Mouse (Mus musculus) heart, embryonic 14.5 days (tissue): ENCODE data around the gene Pcbp3. TPM values are rescaled to one million over a fixed set of nuclear protein-coding genes. Genes with fewer than 3 reads are reported as not detected.
"Not testable (repeated sequence)": the region's sequence is repeated elsewhere in the genome, so short reads cannot be mapped to it uniquely, and the experiment has no call there.

Source experiments
- ATAC-seq: fragments of 200-750 bp; cut with Nextera tagmentation; 2 replicates; pipeline ENCODE4 v1.8.0; 2017; ENCODE audit warnings: low read depth, moderate TSS enrichment; ENCODE audit not compliant: insufficient number of reproducible peaks, insufficient read depth, low FRiP score
- H3K27ac ChIP-seq, 2 experiments: fragments of 200-500 bp in 1 of 2; fragments of 300-500 bp in 1 of 2; sonication (generic) in 1 of 2; replicated peaks in 1 of 2; 2 replicates each; pipeline ENCODE4 v1.5.1; 2012 to 2014; ENCODE audit warnings: low read depth in 2 of 2, low read length in 2 of 2, control low read depth in 1 of 2, mild to moderate bottlenecking in 1 of 2, mixed read lengths in 1 of 2; ENCODE audit not compliant: control insufficient read depth in 1 of 2, insufficient read depth in 1 of 2
- H3K27me3 ChIP-seq: fragments of 300-500 bp; sonication (generic); 2 replicates; pipeline ENCODE4 v1.6.1; 2014; ENCODE audit warnings: mild to moderate bottlenecking, low read length, control low read depth; ENCODE audit not compliant: control insufficient read depth, insufficient read depth
- H3K36me3 ChIP-seq: fragments of 300-500 bp; sonication (generic); 2 replicates; pipeline ENCODE4 v1.6.1; 2014; ENCODE audit warnings: mild to moderate bottlenecking, control low read depth, low read length, mixed read lengths; ENCODE audit not compliant: control insufficient read depth, insufficient read depth
- H3K4me1 ChIP-seq, 2 experiments: fragments of 200-500 bp in 1 of 2; fragments of 300-500 bp in 1 of 2; sonication (generic) in 1 of 2; 2 replicates each; pipeline ENCODE4 v1.6.1; 2012 to 2014; ENCODE audit warnings: low read length in 2 of 2, control low read depth in 1 of 2, mixed read lengths in 1 of 2; ENCODE audit not compliant: control insufficient read depth in 2 of 2, insufficient read depth in 2 of 2
- H3K4me2 ChIP-seq: fragments of 300-500 bp; sonication (generic); 2 replicates; pipeline ENCODE4 v1.6.1; 2014; ENCODE audit warnings: mild to moderate bottlenecking, low read length
- H3K4me3 ChIP-seq, 2 experiments: fragments of 200-500 bp in 1 of 2; fragments of 300-500 bp in 1 of 2; sonication (generic) in 1 of 2; 2 replicates each; pipeline ENCODE4 v1.5.1; 2012 to 2014; ENCODE audit warnings: low read length in 2 of 2, mild to moderate bottlenecking in 2 of 2, control low read depth in 1 of 2, low read depth in 1 of 2, moderate library complexity in 1 of 2; ENCODE audit not compliant: control insufficient read depth in 1 of 2, insufficient read depth in 1 of 2
- H3K9ac ChIP-seq: fragments of 300-500 bp; sonication (generic); 2 replicates; pipeline ENCODE4 v1.6.1; 2014; ENCODE audit warnings: mild to moderate bottlenecking, low read length
- H3K9me3 ChIP-seq: fragments of 300-500 bp; sonication (generic); 2 replicates; pipeline ENCODE4 v1.6.1; 2016; ENCODE audit warnings: low read length, control low read depth; ENCODE audit not compliant: control insufficient read depth
- WGBS: fragments of 180-500 bp; shearing (Covaris S2); extraction: QIAGEN DNeasy Blood & Tissue Kit; methylation state at CpG from one replicate; pipeline ENCODE4 v1.1.7; 2014; 5-methylcytosine and 5-hydroxymethylcytosine counted together
- polyA plus RNA-seq: library from polyadenylated mRNA; unstranded; fragments of >200 nt; fragmentation: Nextera tagmentation; extraction: Ambion mirVana; gene quantifications from 2 replicates; pipeline ENCODE4 v1.2.1, GENCODE M21; 2014

The Pcbp3 gene
- polyA plus RNA-seq, 1 experiment from 2014 or later, result 6.3 TPM

DNA sequence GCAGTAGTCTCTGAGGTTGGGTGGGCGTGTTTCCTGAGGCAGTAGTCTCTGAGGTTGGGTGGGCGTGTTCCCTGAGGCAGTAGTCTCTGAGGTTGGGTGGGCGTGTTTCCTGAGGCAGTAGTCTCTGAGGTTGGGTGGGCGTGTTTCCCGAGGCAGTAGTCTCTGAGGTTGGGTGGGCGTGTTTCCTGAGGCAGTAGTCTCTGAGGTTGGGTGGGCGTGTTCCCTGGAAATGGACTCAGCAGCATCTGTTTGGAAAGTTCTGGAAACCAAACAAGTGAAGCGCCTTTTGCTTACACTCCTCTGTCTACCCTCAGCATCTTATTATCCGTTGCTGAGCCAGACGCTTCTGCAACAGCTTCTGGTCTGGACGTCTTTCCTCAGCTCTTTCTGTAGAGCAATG lies 217.4 kb downstream of the Pcbp3 start:
- not testable (repeated sequence) for H3K4me2 ChIP-seq, H3K9ac ChIP-seq, H3K36me3 ChIP-seq, ATAC-seq, H3K27ac ChIP-seq, H3K4me3 ChIP-seq, H3K27me3 ChIP-seq, H3K4me1 ChIP-seq
- H3K9me3 ChIP-seq, result peaks cover 10% of the 10 kb centered on the region
- WGBS, result 42% methylated on average over 11 of the region's 11 CpGs

DNA sequence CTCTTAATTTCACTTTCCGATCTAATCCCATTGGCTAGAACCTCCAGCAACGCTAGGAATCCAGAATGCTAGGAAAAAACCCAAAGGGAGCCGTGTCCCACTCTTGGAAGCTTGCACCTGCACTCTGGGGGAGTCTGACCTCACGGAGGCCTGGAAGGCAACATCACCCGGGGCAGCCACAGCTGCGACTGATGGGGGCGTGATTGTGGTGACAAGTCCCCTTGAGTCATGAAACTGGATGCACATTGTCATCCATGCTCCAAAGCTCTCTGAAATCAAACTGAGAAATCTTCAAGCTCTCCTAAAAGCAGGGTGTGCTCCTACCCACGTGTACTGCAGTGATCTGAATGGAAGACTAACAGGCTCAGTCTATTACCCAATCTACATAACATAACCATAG lies 224.9 kb downstream of the Pcbp3 start:
- no peak overlapping the region for H3K27ac ChIP-seq
- 0 out of 2 replicates have a peak, but pooled peaks cover 2% of the 10 kb centered on the region for H3K9me3 ChIP-seq
- H3K4me2 ChIP-seq, result no peak overlapping the region
- ATAC-seq, result no peak
- no peak overlapping the region for H3K4me3 ChIP-seq
- H3K27me3 ChIP-seq, result no peaks in the 10 kb centered on the region
- H3K9ac ChIP-seq, result no peak overlapping the region
- H3K4me1 ChIP-seq, result peaks cover 21 to 23% of the 10 kb centered on the region in 2 experiments
- WGBS, result 59% methylated on average over 8 of the region's 8 CpGs
- no peaks in the 10 kb centered on the region for H3K36me3 ChIP-seq

DNA sequence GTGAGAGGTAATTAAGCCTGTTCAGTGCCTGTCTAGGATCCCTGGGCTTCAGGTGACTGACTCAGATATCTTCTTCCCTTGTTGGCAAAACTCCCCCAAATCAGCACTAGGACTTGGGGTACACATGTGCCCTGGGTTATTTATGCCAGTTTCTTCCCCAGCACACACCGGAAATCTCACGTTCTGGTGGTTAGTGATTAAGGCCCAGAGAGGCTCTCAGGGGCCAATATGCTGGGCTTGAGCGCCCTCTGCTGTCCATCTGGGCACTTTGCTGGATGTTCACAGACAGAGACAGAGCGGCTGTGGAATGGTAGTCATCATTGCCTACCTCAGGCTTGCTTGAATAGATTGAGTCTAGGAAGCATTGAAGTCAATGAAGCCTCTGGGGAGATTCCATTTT lies 226.7 kb downstream of the Pcbp3 start:
- Histone ChIP-seq H3K4me3 (no peak overlapping the region), H3K4me2 (no peak overlapping the region), H3K9me3 (no peaks in the 10 kb centered on the region), H3K27me3 (no peaks in the 10 kb centered on the region), H3K27ac (no peak overlapping the region), H3K9ac (no peak overlapping the region), H3K36me3 (no peaks in the 10 kb centered on the region), H3K4me1 (peaks cover 26 to 30% of the 10 kb centered on the region in 2 experiments)
- ATAC-seq, result no peak
- 0% methylated on average over 4 of the region's 4 CpGs for WGBS

DNA sequence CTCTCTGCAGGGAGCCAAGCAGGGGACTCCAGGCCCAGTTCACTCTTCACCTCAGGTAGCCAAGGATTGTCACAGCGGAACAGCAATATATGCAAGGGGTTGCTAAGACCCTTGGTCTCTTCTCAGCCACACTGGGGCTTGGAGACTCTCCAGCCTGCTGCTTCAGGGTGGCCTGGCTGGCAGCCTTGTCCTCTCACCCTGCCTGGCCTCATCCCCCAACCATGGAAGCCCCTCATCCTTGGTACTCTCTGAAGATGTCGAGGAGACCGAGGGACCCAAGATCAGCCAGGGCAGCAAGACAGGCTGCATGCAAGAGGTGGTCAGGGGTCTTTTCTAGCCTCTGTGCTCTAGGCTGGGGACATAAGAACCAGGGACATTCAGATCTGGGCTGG lies 228.0 kb downstream of the Pcbp3 start:
- Histone ChIP-seq H3K4me3 (peak overlapping the region in 1 of 2 experiments; percentile 2; a peak in 1 of 4 replicates), H3K9ac (peak overlapping the region; percentile 58), H3K27ac (peak overlapping the region; percentile 80), H3K27me3 (no peaks in the 10 kb centered on the region), H3K9me3 (no peaks in the 10 kb centered on the region), H3K4me2 (peak overlapping the region; percentile 55), H3K4me1 (peaks cover 26 to 32% of the 10 kb centered on the region in 2 experiments), H3K36me3 (no peaks in the 10 kb centered on the region)
- ATAC-seq, result no peak
- 28% methylated on average over 3 of the region's 3 CpGs for WGBS

DNA sequence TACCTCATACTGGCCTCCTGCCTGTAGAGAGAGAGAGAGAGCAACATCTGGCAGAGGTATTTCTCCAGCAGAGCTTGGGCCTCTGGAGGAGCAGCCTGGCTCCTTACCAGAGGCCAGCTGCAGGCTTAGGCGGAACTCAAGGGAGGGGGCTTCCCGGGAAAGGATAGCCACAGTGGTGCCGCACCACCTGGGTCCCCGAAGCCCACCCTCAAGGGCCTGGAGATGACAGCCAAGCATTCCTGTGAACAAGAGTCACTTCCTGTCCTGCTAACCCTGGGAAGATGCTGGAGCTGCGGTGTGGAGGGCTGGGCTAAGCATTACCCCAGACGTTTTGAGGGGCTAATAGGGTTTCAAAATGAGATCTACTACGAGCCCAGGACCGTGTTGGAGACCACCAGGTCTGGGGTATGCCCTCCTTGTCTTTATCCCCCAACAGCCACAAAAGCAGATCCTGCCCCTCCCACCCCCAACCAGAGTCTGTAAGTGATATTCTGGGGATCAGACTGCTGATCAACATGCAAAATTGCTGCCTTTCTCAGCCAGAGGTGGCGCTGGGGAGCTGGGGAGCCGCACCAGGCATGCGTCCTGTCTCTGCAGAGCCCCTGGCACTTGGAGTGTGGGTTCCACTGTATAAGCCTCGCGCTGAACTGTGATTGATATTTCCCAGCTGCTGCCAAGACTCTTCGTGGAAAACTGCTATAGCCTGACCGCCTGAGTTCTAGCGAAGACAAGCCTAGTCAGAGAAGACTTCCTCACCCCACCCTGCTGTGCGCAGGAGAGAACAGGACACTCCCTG lies 228.6 kb downstream of the Pcbp3 start:
- peak overlapping the region; percentile 58 for H3K9ac ChIP-seq
- ATAC-seq, result peak; percentile 77
- peak overlapping the region; percentile 2 to 14; a peak in 1 of 4 replicates for H3K4me3 ChIP-seq
- 7% methylated on average over 17 of the region's 17 CpGs for WGBS
- peaks cover 29 to 34% of the 10 kb centered on the region in 2 experiments for H3K4me1 ChIP-seq
- no peaks in the 10 kb centered on the region for H3K36me3 ChIP-seq
- peak overlapping the region; percentile 55 for H3K4me2 ChIP-seq
- peak overlapping the region; percentile 80 for H3K27ac ChIP-seq
- no peaks in the 10 kb centered on the region for H3K27me3 ChIP-seq
- H3K9me3 ChIP-seq, result no peaks in the 10 kb centered on the region

DNA sequence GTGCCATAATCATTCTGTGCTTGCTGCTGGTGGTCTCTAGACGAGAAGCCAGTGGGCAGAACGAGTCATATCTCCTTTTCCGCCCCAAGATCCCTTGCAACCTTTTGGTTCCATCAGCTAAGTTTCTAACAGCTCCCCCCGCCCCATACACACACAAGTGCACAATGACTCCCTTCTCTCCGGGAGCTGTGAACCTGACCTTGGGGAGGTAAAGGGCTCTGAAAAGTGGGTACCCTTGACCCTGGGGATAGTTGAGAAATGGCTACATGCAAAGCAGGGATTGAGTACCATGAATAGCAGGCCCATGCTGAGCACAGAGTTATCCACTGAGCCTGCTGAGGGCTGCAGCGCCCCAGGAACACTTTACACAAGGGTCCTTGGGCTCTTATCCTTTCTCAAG lies 229.3 kb downstream of the Pcbp3 start:
- Histone ChIP-seq H3K4me2 (peak overlapping the region; percentile 55; the same call in 1 of the 2 replicates), H3K9me3 (no peaks in the 10 kb centered on the region), H3K27me3 (no peaks in the 10 kb centered on the region), H3K27ac (peak overlapping the region; percentile 63 to 80), H3K36me3 (no peaks in the 10 kb centered on the region), H3K4me3 (no peak overlapping the region), H3K9ac (peak overlapping the region; percentile 58; the same call in 1 of the 2 replicates), H3K4me1 (peaks cover 29 to 35% of the 10 kb centered on the region in 2 experiments)
- 57% methylated on average over 6 of the region's 6 CpGs for WGBS
- no peak for ATAC-seq

DNA sequence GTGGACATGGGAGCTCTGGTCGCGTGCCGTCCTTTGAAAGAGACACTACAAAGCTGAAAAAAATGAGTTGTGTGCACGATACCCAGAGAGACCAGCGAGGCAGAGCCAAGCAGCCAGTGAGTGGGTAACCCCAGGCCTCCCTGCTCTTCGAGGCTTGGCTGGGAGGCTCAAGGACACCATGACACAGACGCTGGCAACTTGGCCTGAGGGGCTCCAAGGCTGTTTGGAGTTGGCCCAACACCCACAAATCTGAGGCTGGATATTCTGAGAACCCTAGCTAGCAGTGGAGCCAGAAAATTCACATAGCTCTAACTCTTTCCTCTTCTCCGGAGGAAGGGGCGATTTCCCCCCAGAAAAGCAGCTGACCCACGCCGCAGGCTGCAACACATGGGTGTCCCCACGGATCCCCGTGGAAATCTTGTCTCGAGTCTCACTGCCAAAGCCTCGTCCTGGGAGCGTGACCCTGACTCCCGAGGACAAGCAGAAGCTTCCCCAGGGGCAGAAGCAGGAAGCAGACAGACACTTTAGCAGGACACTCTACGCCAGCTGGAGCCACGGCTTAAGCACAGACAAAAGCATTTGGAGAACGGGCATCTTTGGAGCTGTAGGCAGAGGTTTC lies 230.0 kb downstream of the Pcbp3 start:
- H3K9me3 ChIP-seq, result no peaks in the 10 kb centered on the region
- no peak overlapping the region for H3K4me3 ChIP-seq
- no peaks in the 10 kb centered on the region for H3K27me3 ChIP-seq
- 0 out of 2 replicates have a peak overlapping the region, but pooled peaks have one; percentile 58 for H3K9ac ChIP-seq
- H3K27ac ChIP-seq, result peak overlapping the region; percentile 63 to 80
- ATAC-seq, result no peak
- no peak overlapping the region for H3K4me2 ChIP-seq
- peaks cover 29 to 35% of the 10 kb centered on the region in 2 experiments for H3K4me1 ChIP-seq
- 60% methylated on average over 20 of the region's 20 CpGs for WGBS
- H3K36me3 ChIP-seq, result no peaks in the 10 kb centered on the region
